Mouse (Mus musculus): ENCODE results near the gene Specc1l. TPM values are rescaled to one million over a fixed set of nuclear protein-coding genes. Genes with fewer than 3 reads are reported as not detected.

Specc1l gene
- polyA plus RNA-seq (2012; rRNA removed): 35.5 and 38.1 TPM in 2 replicates

DNA sequence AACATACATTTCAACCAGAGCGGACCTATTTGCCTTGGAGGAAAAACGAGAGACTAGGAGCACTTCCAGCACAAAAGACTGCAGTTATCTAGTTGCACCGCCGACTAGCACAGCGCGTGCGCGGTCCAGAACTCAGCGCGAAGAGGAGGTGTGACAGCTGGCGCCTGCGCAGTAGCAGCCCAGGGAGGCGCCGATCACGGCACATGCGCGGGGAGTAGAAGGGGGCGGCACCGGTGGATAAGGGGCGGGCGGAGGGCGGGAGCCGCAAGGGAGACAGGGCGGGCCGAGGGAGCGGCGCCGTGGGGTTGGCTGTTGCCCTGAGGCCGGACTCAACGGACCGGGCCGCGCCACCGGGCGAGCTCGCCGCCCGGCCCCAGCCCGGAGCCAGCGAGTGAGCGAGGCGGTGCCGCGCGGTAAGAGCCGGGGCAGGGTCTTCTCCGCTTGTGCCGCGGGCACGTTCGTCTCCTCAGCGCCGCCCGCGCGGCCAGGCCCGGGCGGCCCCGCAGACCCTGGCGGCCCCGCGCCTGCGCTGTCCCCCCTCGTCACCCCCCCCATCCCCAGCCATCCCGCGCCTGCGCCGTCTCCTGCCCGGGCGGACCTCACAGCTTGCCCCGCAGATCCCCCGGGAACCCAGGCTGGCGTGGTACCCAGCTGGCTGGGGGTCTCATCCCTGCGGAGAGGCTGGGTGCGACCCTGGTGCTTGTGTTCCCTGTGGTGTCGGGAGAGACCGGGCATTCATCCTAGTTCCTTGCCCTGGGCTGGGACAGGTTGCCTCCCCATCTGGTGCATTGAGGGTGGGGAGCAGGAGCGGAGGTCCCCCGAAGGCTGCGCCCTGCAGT lies at the start of gene Specc1l:
Gene Specc1l (plus strand): TSS at position 267 of the 839 bp plus-strand sequence.

GRCm38 (mm10) chr10:75316872-75316907 lies 104.8 kb downstream of the Specc1l start, which contains the start of gene Adora2a:
Gene Adora2a, plus strand, starts transcription at chr10:75316877.

Other genes with a start within 250 kb of the Specc1l start
- gene Gnaz, start 244.9 kb upstream of the Specc1l start, polyA plus RNA-seq (2012; rRNA removed): 32.2 and 36.2 TPM in 2 replicates
- gene Rsph14, start 179.5 kb upstream of the Specc1l start, polyA plus RNA-seq (2012; rRNA removed): 0.32 and 0.34 TPM in 2 replicates
- 22.9 and 25.3 TPM in 2 replicates for gene Rab36, start 175.0 kb upstream of the Specc1l start, polyA plus RNA-seq (2012; rRNA removed)
- 46.4 and 48.9 TPM in 2 replicates for gene Bcr, start 151.5 kb upstream of the Specc1l start, polyA plus RNA-seq (2012; rRNA removed)
- gene Adora2a, start 104.8 kb downstream of the Specc1l start, polyA plus RNA-seq (2012; rRNA removed): 5.8 and 7.4 TPM in 2 replicates
- 0.04 and 0.10 TPM in 2 replicates for gene Upb1, start 189.0 kb downstream of the Specc1l start, polyA plus RNA-seq (2012; rRNA removed)

Measured in central nervous system, embryonic 14 days (tissue).